20 mouse cellular contexts compared by ENCODE assay signal in genomic region chr2:42784065-42784464, GRCm38 (mm10).
DNase-seq lines count a peak whose midpoint lies in the region; ATAC-seq and TF ChIP-seq lines count a peak whose summit lies in the region.
"Had no signal": no experiment of that assay in that cellular context is flagged by ENCODE, and none has a peak within 500 bp of the region (broad histone marks: within the 10 kb centered on the region; RNA-seq: fewer than 3 reads in every experiment).

No protein-coding gene starts in this region.

- TF ChIP-seq EP300 in heart, adult 2 months (IDR thresholded peaks at IDR 0.05; ENCODE audit: insufficient read depth, low read depth, low read length), result no peak

- H3K4me1 ChIP-seq in forebrain, embryonic 13.5 days, result no peaks in the 10 kb centered on the region
- H3K4me1 ChIP-seq in forebrain, embryonic 15.5 days, result no peaks in the 10 kb centered on the region
- no peaks in the 10 kb centered on the region for H3K4me1 ChIP-seq in hindbrain, postnatal 0 days (ENCODE audit: insufficient read depth, low read length)
- no peaks in the 10 kb centered on the region for H3K4me1 ChIP-seq in hindbrain, embryonic 16.5 days (ENCODE audit: control insufficient read depth, insufficient read depth, low read depth, low read length)
- H3K4me1 ChIP-seq in heart, adult 2 months (ENCODE audit: control insufficient read depth, insufficient read depth, low read length), result no peaks in the 10 kb centered on the region
- H3K4me1 ChIP-seq: embryonic facial prominence, embryonic 13.5 days; heart, embryonic 12.5 days; hindbrain, embryonic 10.5 days had no signal

- H3K9me3 ChIP-seq in forebrain, embryonic 13.5 days (replicated peaks), result no peaks in the 10 kb centered on the region; the same call in 1 of the 2 replicates
- H3K9me3 ChIP-seq in forebrain, embryonic 15.5 days, result no peaks in the 10 kb centered on the region
- H3K9me3 ChIP-seq in hindbrain, postnatal 0 days (ENCODE audit: low read length), result no peaks in the 10 kb centered on the region
- H3K9me3 ChIP-seq in hindbrain, embryonic 16.5 days (ENCODE audit: control insufficient read depth, low read length), result no peaks in the 10 kb centered on the region
- H3K9me3 ChIP-seq: embryonic facial prominence, embryonic 13.5 days; heart, embryonic 12.5 days; hindbrain, embryonic 10.5 days had no signal

- no peaks in the 10 kb centered on the region for H3K79me2 ChIP-seq in heart, adult 2 months (replicated peaks; ENCODE audit: control insufficient read depth, insufficient read depth, low read length)

- intact Hi-C loops in heart, adult 2 months (cut with DNase I), result no loop called here

- no peak overlapping the region for H3K4me3 ChIP-seq in forebrain, embryonic 13.5 days
- H3K4me3 ChIP-seq in forebrain, embryonic 15.5 days, result no peak overlapping the region
- H3K4me3 ChIP-seq in hindbrain, postnatal 0 days (ENCODE audit: low read length), result no peak overlapping the region
- no peak overlapping the region for H3K4me3 ChIP-seq in hindbrain, embryonic 16.5 days (ENCODE audit: low read length)
- no peak overlapping the region for H3K4me3 ChIP-seq in heart, adult 2 months
- H3K4me3 ChIP-seq: embryonic facial prominence, embryonic 13.5 days; heart, embryonic 12.5 days; hindbrain, embryonic 10.5 days had no signal

- H3K9ac ChIP-seq in forebrain, embryonic 13.5 days, result no peak overlapping the region
- H3K9ac ChIP-seq in forebrain, embryonic 15.5 days (replicated peaks), result no peak overlapping the region
- no peak overlapping the region for H3K9ac ChIP-seq in hindbrain, postnatal 0 days (replicated peaks; ENCODE audit: low read length)
- H3K9ac ChIP-seq in hindbrain, embryonic 16.5 days (ENCODE audit: low read depth, low read length), result no peak overlapping the region
- H3K9ac ChIP-seq in heart, adult 2 months (ENCODE audit: low read depth, low read length), result no peak overlapping the region
- H3K9ac ChIP-seq: embryonic facial prominence, embryonic 13.5 days; heart, embryonic 12.5 days; hindbrain, embryonic 14.5 days had no signal

- DNase-seq in hindbrain, postnatal 0 days (ENCODE audit: low spot score), result peak; percentile 36
- peak; percentile 39 for DNase-seq in brain, adult 2 months (ENCODE audit: low read depth, low spot score)
- peak; percentile 49 for DNase-seq in retina, embryonic 14.5 days (ENCODE audit: low spot score)
- DNase-seq in heart, adult 2 months, result no peak
- DNase-seq: adrenal gland, postnatal 14 days; cerebellum, adult 2 months; cerebellum, postnatal 14 days; gastrocnemius, postnatal 10 days had no signal

- no peak for TF ChIP-seq POLR2A in heart, adult 2 months (IDR thresholded peaks at IDR 0.05; ENCODE audit: insufficient read depth, low read depth, low read length)

- WGBS in forebrain, embryonic 13.5 days, result 60% methylated on average over 1 of the region's 1 CpGs
- 47% methylated on average over 1 of the region's 1 CpGs for WGBS in forebrain, embryonic 15.5 days
- 56% methylated on average over 1 of the region's 1 CpGs for WGBS in hindbrain, postnatal 0 days
- 53% methylated on average over 1 of the region's 1 CpGs for WGBS in hindbrain, embryonic 16.5 days
- WGBS in heart, adult 2 months, result 61% methylated on average over 1 of the region's 1 CpGs

- peak; percentile 45 for ATAC-seq in forebrain, embryonic 13.5 days
- ATAC-seq in forebrain, embryonic 15.5 days (replicated peaks), result no peak
- ATAC-seq in hindbrain, postnatal 0 days, result no peak
- ATAC-seq in hindbrain, embryonic 16.5 days, result no peak
- ATAC-seq: activated CD4-positive, CD25-positive, alpha-beta regulatory T cell, adult 4 months; inflammation-experienced regulatory T-cells, adult 6 months; intestine, postnatal 0 days; Patski had no signal

- no peak for TF ChIP-seq CTCF in hindbrain, postnatal 0 days (IDR thresholded peaks at IDR 0.05; ENCODE audit: low read depth)
- TF ChIP-seq CTCF in heart, adult 2 months (IDR thresholded peaks at IDR 0.05), result no peak

- no peak overlapping the region for H3K27ac ChIP-seq in forebrain, embryonic 13.5 days
- no peak overlapping the region for H3K27ac ChIP-seq in forebrain, embryonic 15.5 days (replicated peaks)
- H3K27ac ChIP-seq in hindbrain, postnatal 0 days, result no peak overlapping the region
- no peak overlapping the region for H3K27ac ChIP-seq in hindbrain, embryonic 16.5 days (ENCODE audit: low read depth, low read length)
- H3K27ac ChIP-seq in heart, adult 2 months, result no peak overlapping the region
- H3K27ac ChIP-seq: embryonic facial prominence, embryonic 13.5 days; hindbrain, embryonic 10.5 days; hindbrain, embryonic 14.5 days had no signal

- no peaks in the 10 kb centered on the region for H3K36me3 ChIP-seq in forebrain, embryonic 13.5 days (ENCODE audit: poor library complexity, severe bottlenecking)
- H3K36me3 ChIP-seq in forebrain, embryonic 15.5 days, result no peaks in the 10 kb centered on the region
- H3K36me3 ChIP-seq in hindbrain, postnatal 0 days (ENCODE audit: insufficient read depth, low read length), result no peaks in the 10 kb centered on the region
- no peaks in the 10 kb centered on the region for H3K36me3 ChIP-seq in hindbrain, embryonic 16.5 days (ENCODE audit: control insufficient read depth, insufficient read depth, low read length)
- H3K36me3 ChIP-seq in heart, adult 2 months (ENCODE audit: control insufficient read depth, insufficient read depth, low read length), result no peaks in the 10 kb centered on the region
- H3K36me3 ChIP-seq: embryonic facial prominence, embryonic 13.5 days; heart, embryonic 12.5 days; hindbrain, embryonic 10.5 days had no signal

- no peak overlapping the region for H3K4me2 ChIP-seq in forebrain, embryonic 13.5 days
- H3K4me2 ChIP-seq in forebrain, embryonic 15.5 days (replicated peaks), result no peak overlapping the region
- H3K4me2 ChIP-seq in hindbrain, postnatal 0 days (ENCODE audit: low read depth, low read length), result no peak overlapping the region
- no peak overlapping the region for H3K4me2 ChIP-seq in hindbrain, embryonic 16.5 days (ENCODE audit: low read length)
- H3K4me2 ChIP-seq: embryonic facial prominence, embryonic 13.5 days; heart, embryonic 12.5 days; hindbrain, embryonic 14.5 days had no signal

- no peaks in the 10 kb centered on the region for H3K27me3 ChIP-seq in forebrain, embryonic 13.5 days
- no peaks in the 10 kb centered on the region for H3K27me3 ChIP-seq in forebrain, embryonic 15.5 days
- no peaks in the 10 kb centered on the region for H3K27me3 ChIP-seq in hindbrain, postnatal 0 days (ENCODE audit: insufficient read depth, low read length)
- H3K27me3 ChIP-seq in hindbrain, embryonic 16.5 days (replicated peaks; ENCODE audit: control insufficient read depth, insufficient read depth, low read length), result no peaks in the 10 kb centered on the region
- H3K27me3 ChIP-seq in heart, adult 2 months (ENCODE audit: control insufficient read depth, insufficient read depth, low read length), result no peaks in the 10 kb centered on the region
- H3K27me3 ChIP-seq: CH12.LX; embryonic facial prominence, embryonic 13.5 days; heart, embryonic 12.5 days; Patski had no signal

Comparison
In these comparisons a context has a peak if more than half of its experiments do, and no peak if none do; other contexts are left out.
1. DNase-seq: peak in hindbrain, postnatal 0 days (single experiment), brain, adult 2 months (single experiment) and retina, embryonic 14.5 days (single experiment); none in heart, adult 2 months (0 of 2).